Mouse (Mus musculus) forebrain, embryonic 14.5 days (tissue): ENCODE measurements around the gene Rnf150. TPM values are rescaled to one million over a fixed set of nuclear protein-coding genes. Genes with fewer than 3 reads are reported as not detected.

Experiments used
- ATAC-seq: fragments of 200-750 bp; cut with Nextera tagmentation; 2 replicates; pipeline ENCODE4 v1.8.0; 2017; ENCODE audit warnings: mild to moderate bottlenecking, moderate library complexity
- DNase-seq: peaks from one replicate; pipeline ENCODE4 v3.0.0-alpha.2; 2015; ENCODE audit warnings: low spot score
- H3K27ac ChIP-seq: fragments of 300-500 bp; sonication (generic); 2 replicates; pipeline ENCODE4 v1.5.1; 2014; ENCODE audit warnings: low read depth, mild to moderate bottlenecking, control low read depth, low read length, moderate library complexity
- H3K27me3 ChIP-seq: fragments of 300-500 bp; sonication (generic); replicated peaks from 2 replicates; pipeline ENCODE4 v1.6.1; 2014; ENCODE audit warnings: low read length, control low read depth, mixed read lengths; ENCODE audit not compliant: control insufficient read depth, insufficient read depth
- H3K36me3 ChIP-seq: fragments of 300-500 bp; sonication (generic); 2 replicates; pipeline ENCODE4 v1.6.1; 2014; ENCODE audit warnings: low read length, control low read depth; ENCODE audit not compliant: control insufficient read depth, insufficient read depth
- H3K4me1 ChIP-seq: fragments of 300-500 bp; sonication (generic); 2 replicates; pipeline ENCODE4 v1.6.1; 2014; ENCODE audit warnings: antibody characterized with exemption, low read length, control low read depth; ENCODE audit not compliant: control insufficient read depth, insufficient read depth
- H3K4me2 ChIP-seq: fragments of 300-500 bp; sonication (generic); 2 replicates; pipeline ENCODE4 v1.6.1; 2014; ENCODE audit warnings: mild to moderate bottlenecking, control low read depth, low read length
- H3K4me3 ChIP-seq: fragments of 300-500 bp; sonication (generic); 2 replicates; pipeline ENCODE4 v1.5.1; 2014; ENCODE audit warnings: low read depth, low read length, control low read depth
- H3K9ac ChIP-seq: fragments of 300-500 bp; sonication (generic); 2 replicates; pipeline ENCODE4 v1.6.1; 2014; ENCODE audit warnings: mild to moderate bottlenecking, low read length, control low read depth, moderate library complexity
- H3K9me3 ChIP-seq: fragments of 300-500 bp; sonication (generic); replicated peaks from 2 replicates; pipeline ENCODE4 v1.6.1; 2016; ENCODE audit warnings: low read length, control low read depth, mixed read lengths; ENCODE audit not compliant: control insufficient read depth
- WGBS: fragments of 180-500 bp; shearing (Covaris S2); extraction: QIAGEN DNeasy Blood & Tissue Kit; methylation state at CpG from one replicate; pipeline ENCODE4 v1.1.7; 2014; 5-methylcytosine and 5-hydroxymethylcytosine counted together
- polyA plus RNA-seq: library from polyadenylated mRNA; unstranded; fragments of >200 nt; fragmentation: Nextera tagmentation; extraction: Ambion mirVana; gene quantifications from 2 replicates; pipeline ENCODE4 v1.2.1, GENCODE M21; 2014

The Rnf150 gene
- polyA plus RNA-seq, 1 experiment from 2014 or later, result 0.89 TPM

DNA sequence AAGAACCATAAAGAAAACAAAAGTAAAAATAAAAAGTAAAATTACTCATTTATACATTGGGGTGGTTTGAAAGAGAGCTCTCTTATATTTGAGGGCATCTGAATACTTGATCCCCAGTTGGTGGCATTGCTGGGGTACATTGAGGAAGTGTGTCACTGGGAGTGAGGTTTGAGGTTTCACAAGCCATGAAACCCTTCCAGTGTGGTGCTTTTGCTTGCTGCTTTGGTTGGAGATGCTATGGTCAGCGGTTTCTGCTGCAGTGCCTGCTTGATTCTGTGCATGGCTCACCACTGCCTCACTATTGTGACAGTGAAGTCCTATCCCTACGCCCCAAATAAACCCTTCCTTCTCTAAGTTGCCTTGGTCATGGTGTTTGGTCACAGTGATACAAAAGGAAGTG, 10.9 kb downstream of the Rnf150 start:
- WGBS, result 82% methylated on average over 2 of the region's 2 CpGs
- Histone ChIP-seq H3K4me3 (no peak overlapping the region), H3K27me3 (no peaks in the 10 kb centered on the region), H3K36me3 (no peaks in the 10 kb centered on the region), H3K9ac (no peak overlapping the region), H3K4me2 (no peak overlapping the region), H3K9me3 (no peaks in the 10 kb centered on the region), H3K27ac (no peak overlapping the region), H3K4me1 (no peaks in the 10 kb centered on the region)
- no peak for ATAC-seq
- DNase-seq, result no peak

DNA sequence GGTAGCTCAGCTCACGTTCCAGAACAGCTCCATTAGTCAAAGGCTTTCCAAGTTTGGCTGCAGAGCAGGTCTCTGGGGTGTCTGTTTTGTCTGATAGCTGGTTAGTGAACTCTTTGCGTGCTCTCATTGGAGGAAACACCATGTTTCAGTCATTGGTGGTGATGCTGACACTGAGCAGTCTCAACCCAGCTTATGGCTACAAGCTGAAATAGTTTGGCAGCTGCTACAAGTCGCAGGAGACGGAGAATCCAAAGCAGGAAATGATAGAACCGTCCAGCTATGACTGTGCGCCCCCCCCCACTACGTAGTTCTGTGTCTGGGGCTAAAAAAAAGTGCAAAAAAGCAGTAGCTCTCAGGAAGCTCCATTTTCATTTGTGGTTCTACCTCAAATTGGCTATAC, 12.0 kb downstream of the Rnf150 start:
- no peaks in the 10 kb centered on the region for H3K27me3 ChIP-seq
- H3K4me3 ChIP-seq, result no peak overlapping the region
- no peak for DNase-seq
- ATAC-seq, result no peak
- H3K9me3 ChIP-seq, result no peaks in the 10 kb centered on the region
- H3K27ac ChIP-seq, result no peak overlapping the region
- H3K4me2 ChIP-seq, result no peak overlapping the region
- WGBS, result 83% methylated on average over 7 of the region's 7 CpGs
- no peaks in the 10 kb centered on the region for H3K4me1 ChIP-seq
- H3K36me3 ChIP-seq, result no peaks in the 10 kb centered on the region
- no peak overlapping the region for H3K9ac ChIP-seq

DNA sequence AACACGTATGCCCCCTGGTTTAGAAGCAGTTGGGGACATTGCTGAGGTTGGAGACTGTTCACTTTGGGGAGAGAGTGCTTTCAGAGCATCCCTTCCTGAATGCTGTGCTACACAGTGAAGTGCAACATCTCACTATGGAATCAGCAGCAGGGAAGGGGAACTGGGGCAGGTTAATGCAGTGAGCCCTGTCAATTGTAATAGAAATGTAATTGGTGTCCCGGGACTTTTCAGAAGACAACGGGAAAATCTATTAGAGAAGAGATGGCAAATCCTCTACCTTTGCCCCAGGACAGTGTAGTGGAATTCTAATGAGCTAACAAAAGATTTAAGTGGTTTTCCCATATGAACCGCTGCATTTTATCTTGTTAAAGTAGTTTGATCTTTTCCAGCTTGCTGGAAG, 21.3 kb downstream of the Rnf150 start:
- 76% methylated on average over 4 of the region's 4 CpGs for WGBS
- DNase-seq (no peak), ATAC-seq (no peak)
- Histone ChIP-seq H3K27ac (no peak overlapping the region), H3K36me3 (no peaks in the 10 kb centered on the region), H3K4me1 (no peaks in the 10 kb centered on the region), H3K4me2 (no peak overlapping the region), H3K27me3 (no peaks in the 10 kb centered on the region), H3K9me3 (no peaks in the 10 kb centered on the region), H3K9ac (no peak overlapping the region), H3K4me3 (no peak overlapping the region)

DNA sequence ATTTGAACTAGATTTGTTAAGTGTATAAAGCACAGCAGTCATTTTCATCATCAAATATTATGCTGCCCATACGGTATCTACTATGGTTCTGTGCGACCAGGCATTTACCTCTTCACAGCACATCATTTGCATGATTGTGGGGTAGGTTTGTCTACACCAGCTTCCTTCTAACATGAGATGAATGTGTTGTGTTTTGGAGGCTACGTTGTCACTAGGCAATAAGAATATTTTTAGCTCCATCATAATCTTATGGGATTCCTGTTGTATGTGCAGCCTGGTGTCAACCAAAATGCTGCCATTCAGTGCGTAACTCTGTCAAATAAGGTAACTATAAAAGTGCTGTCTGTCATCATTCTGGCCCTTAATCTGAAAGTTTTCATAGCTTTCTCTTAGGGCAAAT, 24.1 kb downstream of the Rnf150 start:
- Histone ChIP-seq H3K4me1 (no peaks in the 10 kb centered on the region), H3K9ac (no peak overlapping the region), H3K27ac (no peak overlapping the region), H3K4me3 (no peak overlapping the region), H3K36me3 (no peaks in the 10 kb centered on the region), H3K4me2 (no peak overlapping the region), H3K9me3 (no peaks in the 10 kb centered on the region), H3K27me3 (no peaks in the 10 kb centered on the region)
- no peak for DNase-seq
- 90% methylated on average over 4 of the region's 4 CpGs for WGBS
- no peak for ATAC-seq

DNA sequence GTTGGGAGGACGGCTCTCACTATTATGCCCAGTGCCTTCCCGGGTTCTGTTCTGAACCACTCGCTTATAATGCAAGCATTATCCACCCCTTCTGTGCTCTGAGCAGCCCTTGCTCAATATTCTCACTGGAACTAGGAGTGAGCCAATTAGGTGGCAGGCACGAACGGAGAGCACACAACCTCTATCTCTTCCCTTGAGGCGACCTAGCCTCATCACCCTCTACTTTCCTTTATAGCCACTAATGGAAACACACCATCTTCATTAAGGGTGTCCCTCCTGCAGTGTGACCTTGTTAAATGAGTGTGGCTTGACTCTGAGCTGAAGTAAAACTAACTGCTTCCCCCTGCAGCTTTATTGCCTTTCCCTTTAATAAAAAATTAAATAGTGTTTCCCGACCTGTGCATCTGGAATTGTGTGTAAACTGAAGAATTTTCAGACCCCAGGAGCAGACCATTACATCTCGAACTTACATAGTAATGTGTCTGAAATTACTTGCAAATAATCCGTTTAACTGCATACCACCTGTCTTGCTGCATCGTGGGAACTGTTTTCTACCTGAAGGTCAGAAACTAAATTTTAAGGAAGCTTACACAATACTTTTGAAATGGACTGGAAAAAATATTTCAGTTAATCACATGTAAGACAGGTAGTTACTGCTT, 26.0 kb downstream of the Rnf150 start:
- H3K4me3 ChIP-seq, result no peak overlapping the region
- ATAC-seq, result no peak
- H3K27me3 ChIP-seq, result no peaks in the 10 kb centered on the region
- no peak for DNase-seq
- H3K4me2 ChIP-seq, result no peak overlapping the region
- H3K4me1 ChIP-seq, result no peaks in the 10 kb centered on the region
- H3K27ac ChIP-seq, result no peak overlapping the region
- 73% methylated on average over 10 of the region's 10 CpGs for WGBS
- no peak overlapping the region for H3K9ac ChIP-seq
- H3K36me3 ChIP-seq, result no peaks in the 10 kb centered on the region
- H3K9me3 ChIP-seq, result no peaks in the 10 kb centered on the region

DNA sequence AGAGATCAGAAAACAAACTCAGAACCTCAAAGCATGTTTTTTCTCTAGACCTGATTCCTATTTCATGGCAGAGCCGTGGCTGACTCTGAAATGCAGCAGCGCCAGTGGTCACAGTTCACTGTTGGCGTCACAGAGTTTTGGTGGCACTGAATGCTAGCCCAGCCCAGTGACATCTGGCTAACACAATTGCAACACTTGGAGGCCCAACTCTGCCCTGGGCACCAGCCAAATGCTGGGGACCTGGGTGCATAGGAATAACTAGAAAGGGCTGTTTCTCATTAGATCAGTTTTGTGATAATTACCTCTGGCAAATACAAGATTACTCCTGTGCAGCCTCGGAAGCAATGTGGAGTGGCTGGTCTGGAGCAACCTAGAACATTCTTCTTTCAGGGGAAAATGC, 31.9 kb downstream of the Rnf150 start:
- 67% methylated on average over 4 of the region's 4 CpGs for WGBS
- Histone ChIP-seq H3K4me2 (no peak overlapping the region), H3K4me3 (no peak overlapping the region), H3K27ac (no peak overlapping the region), H3K27me3 (no peaks in the 10 kb centered on the region), H3K9ac (no peak overlapping the region), H3K36me3 (no peaks in the 10 kb centered on the region), H3K9me3 (no peaks in the 10 kb centered on the region), H3K4me1 (no peaks in the 10 kb centered on the region)
- DNase-seq, result peak; percentile 5
- no peak for ATAC-seq

DNA sequence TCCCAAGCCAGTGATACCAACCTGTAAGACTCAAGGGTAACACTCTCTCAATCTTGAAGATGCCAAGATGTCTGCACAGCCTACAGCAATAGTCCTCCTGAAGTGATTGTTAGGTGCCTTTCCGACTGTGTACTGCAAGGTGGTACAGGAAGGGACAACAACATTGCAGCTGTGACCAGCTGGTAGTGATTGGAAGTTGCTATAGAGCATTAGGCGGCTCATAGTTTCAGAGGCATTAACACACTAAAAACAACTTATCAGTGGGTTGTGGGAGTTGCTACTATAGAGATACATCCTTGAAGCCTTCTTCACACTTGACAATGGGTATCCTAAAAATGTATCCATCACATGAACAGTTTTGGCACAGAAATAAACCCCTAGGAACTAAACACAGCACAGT, 33.6 kb downstream of the Rnf150 start:
- Histone ChIP-seq H3K4me1 (no peaks in the 10 kb centered on the region), H3K4me3 (no peak overlapping the region), H3K4me2 (no peak overlapping the region), H3K27me3 (no peaks in the 10 kb centered on the region), H3K9ac (no peak overlapping the region), H3K36me3 (no peaks in the 10 kb centered on the region), H3K9me3 (no peaks in the 10 kb centered on the region), H3K27ac (no peak overlapping the region)
- ATAC-seq (no peak), DNase-seq (no peak)
- 100% methylated on average over 2 of the region's 2 CpGs for WGBS

DNA sequence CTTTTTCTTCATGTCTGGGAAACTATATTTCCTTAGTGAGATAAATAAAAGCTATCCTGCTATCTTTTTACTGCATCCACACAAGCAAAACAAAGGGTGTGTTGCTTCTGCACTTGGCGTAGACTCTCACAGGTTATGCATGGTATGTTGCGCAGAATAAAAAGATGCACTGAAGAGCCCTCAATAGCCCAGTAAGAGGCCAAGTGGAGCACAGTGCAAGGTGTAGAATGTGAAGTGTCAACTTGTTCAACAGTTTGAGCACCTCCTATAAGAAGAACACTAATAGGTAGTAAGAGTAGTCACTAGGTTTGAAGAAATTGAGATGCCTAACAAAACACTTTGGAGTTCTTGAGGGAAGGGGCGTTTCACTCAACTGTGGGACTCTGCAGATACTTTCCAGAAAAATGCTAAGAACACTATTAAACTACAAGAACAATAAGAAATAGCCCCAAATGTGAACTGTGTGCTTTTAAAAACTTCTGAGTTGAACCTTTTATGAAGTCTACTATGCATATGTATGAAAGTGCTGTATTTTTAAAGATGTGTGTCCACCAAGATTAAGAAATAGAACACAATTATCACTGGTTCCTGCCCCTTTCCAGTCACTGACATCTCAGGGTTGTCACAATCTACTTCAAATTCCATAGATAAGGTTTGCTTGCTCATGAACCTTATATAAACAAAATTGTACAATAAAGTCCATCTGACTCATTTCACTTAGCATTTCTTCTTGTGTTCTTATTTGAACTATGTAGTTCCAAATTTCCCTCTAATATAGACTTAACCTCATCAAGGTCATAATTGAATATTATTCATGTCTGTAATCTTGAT, 34.7 kb downstream of the Rnf150 start:
- no peak overlapping the region for H3K9ac ChIP-seq
- H3K4me1 ChIP-seq, result no peaks in the 10 kb centered on the region
- no peak for ATAC-seq
- no peak overlapping the region for H3K4me3 ChIP-seq
- no peaks in the 10 kb centered on the region for H3K36me3 ChIP-seq
- WGBS, result 94% methylated on average over 3 of the region's 3 CpGs
- DNase-seq, result no peak
- no peak overlapping the region for H3K4me2 ChIP-seq
- H3K9me3 ChIP-seq, result no peaks in the 10 kb centered on the region
- H3K27me3 ChIP-seq, result no peaks in the 10 kb centered on the region
- H3K27ac ChIP-seq, result no peak overlapping the region

DNA sequence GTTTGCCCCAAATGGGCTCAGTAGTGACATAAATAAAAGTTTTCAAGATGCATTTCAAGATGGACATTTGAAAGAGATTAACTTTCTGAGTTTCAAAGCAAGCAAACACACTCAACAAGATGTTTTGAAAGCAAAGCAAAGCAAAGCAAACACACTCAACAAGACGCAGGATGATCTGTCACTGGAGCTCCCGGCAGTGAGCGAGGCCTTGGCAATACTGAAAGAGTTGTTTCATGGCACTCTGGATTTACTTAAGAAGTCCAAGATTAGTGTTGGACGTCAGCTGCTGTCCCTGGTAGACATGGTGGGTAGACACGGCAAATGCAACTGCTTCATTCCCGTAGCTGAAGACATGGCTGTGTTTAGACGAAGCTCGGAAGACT, 35.3 kb downstream of the Rnf150 start:
- Histone ChIP-seq H3K36me3 (no peaks in the 10 kb centered on the region), H3K4me3 (no peak overlapping the region), H3K27me3 (no peaks in the 10 kb centered on the region), H3K4me2 (no peak overlapping the region), H3K27ac (no peak overlapping the region), H3K9ac (no peak overlapping the region), H3K9me3 (no peaks in the 10 kb centered on the region), H3K4me1 (no peaks in the 10 kb centered on the region)
- ATAC-seq, result no peak
- 94% methylated on average over 8 of the region's 8 CpGs for WGBS
- no peak for DNase-seq
